Mouse (Mus musculus) G1E-ER4 (cell line): ENCODE measurements around the gene Gm20388. TPM values are rescaled to one million over a fixed set of nuclear protein-coding genes. Genes with fewer than 3 reads are reported as not detected.

ENCODE experiments used
- GATA1 ChIP-seq: IDR thresholded peaks from one replicate; pipeline ENCODE4 v1.8.0; 2012; ENCODE audit warnings: low read length, inconsistent platforms
- polyA plus RNA-seq: library from polyadenylated mRNA; stranded (reverse); fragments of >175 nt; gene quantifications from 2 replicates; pipeline ENCODE4 v1.2.3, GENCODE M21; 2012

The Gm20388 gene
- polyA plus RNA-seq, 1 experiment = not detected

DNA sequence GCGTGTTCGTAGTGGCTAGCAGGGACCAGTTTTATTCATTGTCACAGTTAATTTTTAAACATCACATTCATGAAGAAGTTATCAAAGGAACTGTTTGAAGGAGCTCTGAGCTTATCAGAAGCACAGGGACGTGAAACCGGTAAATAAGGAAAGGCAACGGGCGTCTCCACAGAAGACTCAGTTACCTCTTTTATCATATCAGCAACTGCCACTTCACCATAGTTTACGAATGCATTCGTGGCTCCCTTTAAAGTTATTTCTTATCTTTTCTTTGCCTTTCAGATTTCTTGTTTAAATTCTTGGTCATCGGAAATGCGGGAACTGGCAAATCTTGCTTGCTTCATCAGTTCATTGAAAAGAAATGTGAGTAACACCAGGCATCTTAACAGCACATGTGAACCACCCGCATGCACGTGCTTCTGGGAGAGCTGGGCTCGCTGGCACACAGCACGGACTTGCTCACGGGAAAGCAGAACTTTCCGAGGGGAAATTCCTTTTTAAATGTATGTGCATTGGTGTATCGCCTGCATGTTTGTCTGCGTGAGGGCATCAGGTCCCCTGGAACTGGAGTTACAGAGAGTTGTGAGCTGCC lies 3913.0 kb downstream of the Gm20388 start:
- peak; percentile 73 for TF ChIP-seq GATA1

DNA sequence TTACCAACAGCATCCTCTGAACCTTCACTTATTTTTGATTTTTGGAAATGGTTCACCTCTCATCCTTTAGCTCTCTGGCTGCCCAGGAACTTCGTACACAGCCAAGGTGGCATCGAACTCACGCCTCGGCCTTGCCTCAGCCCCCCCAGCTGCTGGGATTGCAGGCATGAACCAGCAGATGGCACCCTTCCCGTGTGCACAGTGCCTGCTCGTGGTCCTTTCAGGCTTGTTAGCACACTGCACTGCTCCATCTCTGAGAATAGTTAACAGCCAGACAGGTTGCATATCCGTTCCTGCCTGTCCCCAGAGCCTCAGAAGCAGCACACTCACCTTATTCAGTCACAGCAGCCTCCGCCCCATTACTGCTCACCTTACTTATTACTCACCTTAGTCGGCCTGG lies 3915.4 kb downstream of the Gm20388 start:
- TF ChIP-seq GATA1 = no peak

DNA sequence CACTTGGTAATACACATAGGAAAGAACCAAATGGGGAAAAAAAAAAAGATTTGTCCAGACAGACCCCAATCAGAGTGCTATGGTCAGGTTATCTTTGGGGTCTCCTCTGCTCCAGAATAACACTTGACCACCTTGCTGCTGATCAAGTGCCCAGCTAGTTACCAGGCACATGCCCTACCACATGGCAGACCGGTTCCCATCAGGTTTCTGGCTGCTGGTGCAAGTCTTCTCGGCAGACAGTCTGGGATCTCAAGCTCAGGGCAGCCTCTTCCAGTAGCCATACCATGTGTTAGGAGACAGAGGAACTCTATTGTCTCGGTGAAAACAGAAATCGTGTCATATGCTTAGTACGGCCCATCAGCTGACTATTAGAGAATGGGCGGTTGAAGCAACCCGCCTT lies 3916.1 kb downstream of the Gm20388 start:
- TF ChIP-seq GATA1 = no peak

DNA sequence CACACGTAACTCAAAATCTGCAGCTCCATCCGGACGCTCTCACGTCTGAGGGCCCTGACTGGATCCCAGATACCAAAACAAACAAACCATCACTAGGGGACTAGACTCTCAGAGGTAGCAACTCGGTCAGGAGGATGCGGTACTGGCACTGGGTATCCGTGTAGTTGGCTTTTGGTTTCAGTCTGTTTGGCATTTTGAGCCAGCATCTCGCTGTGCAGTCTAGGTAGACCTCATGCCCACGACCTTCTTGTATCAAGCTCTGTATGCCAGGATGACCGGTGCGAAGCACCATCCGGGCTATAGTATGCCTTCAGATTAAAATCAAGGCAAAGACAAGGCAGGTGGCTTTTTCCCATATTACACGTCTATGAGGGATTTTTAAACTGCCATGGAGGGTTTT lies 3916.9 kb downstream of the Gm20388 start:
- no peak for TF ChIP-seq GATA1

DNA sequence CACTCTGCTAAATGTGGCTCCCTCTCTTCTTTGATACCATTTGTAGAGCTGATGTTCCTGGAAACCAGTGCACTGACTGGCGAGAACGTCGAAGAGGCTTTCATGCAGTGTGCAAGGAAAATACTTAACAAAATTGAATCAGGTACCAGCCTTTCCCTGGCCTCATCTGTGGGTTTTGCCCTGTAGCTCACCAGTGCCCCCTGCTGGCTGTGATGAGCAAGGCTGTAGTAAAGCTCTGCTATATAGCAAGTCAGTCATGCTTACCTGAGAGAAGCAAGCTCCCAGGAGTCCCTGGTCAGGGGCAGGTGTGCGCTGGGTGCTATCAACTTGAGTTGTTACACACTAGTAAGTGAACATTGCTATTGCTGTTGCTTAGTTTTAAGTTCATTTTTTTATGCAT lies 3922.1 kb downstream of the Gm20388 start:
- TF ChIP-seq GATA1 = no peak

DNA sequence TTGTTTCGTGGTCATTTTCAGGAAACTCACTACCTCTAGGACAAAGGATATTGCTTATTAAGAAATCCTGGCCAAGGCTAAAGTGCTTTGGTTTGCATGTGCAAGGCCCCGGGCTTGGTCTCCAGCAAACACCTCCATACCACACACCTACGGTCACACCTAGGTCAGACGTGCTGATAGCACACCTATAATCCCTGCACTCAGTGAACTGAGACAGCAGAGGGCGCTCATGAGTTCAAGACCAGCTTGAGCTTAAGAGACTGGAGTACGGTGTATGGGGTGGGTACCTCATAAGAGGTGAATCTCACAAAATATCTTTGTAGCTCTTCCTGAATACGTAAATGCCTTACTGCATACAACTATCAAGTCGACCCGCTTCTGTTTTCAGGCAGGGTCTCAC lies 3924.8 kb downstream of the Gm20388 start:
- no peak for TF ChIP-seq GATA1

DNA sequence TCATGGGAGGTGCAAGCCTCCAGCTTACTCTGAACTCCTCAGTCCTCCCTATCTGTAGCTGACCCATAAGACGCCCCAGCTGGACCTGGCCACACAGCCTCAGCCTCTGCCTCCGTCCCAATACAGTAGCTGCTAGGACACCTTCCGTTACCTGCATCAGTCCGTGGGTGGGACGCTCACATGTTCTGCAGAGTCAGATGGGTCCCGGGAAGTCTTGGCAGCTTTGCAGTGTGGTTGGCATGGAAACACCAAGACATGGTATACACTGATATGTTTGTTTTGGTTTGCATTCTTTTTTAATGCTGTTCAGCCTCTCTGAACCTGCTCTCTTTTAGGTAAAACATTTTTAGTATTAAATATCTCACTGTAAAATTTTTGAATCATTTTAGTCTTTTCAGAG lies 3925.7 kb downstream of the Gm20388 start:
- no peak for TF ChIP-seq GATA1

DNA sequence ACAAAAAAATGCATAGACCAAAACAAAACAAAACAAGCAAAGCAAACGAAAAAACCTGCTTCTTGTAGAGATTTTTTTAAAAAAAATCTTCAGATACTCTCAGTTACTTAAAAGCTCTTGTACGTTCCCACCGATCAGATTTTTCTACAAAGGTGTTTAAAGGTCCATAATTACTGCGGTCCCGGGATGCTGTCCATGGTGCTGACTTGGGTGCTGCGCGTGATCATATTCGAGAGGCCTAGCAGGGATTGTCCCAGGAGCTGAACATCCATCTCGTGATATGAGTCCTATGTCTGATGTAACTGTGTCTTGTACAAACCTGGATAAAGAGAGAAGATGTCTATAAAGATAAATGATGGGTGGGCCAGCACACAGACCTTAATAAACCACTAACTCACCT lies 3927.9 kb downstream of the Gm20388 start:
- TF ChIP-seq GATA1 = no peak

DNA sequence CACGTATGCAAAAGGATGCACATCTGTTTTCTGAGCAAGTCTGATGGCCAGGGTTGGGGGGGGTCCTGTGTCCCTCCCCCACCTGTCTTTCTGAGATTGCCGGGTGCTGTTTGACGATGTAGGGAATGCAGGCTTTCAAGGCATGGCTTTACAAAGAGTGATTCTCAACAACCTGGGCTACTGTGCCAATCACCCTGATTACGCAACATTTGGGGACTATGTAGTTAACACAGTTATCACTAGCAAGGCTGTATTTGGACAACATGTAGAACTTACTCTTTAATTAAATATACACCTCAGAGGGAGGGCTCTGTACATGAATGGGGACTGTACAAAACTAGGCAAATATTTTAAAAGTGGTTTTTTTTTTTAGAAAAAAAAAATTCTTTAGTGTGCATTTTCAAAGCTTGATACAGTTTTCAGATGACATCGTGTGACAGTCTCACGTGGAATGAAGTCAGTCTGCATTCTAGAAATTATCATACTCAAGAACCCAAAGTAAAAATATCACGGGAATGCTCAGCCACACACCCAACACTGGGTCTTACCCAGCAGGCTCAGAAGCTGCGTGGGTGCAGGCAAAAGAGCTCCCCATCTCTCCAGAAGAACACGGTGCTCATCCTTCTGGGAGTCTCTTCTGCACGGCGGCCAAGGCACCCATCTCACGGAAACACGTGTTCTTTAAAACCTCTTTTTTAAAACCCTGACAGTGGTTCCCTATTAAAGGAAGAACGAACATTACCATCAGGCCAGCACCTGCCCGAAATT lies 3930.1 kb downstream of the Gm20388 start:
- no peak for TF ChIP-seq GATA1

DNA sequence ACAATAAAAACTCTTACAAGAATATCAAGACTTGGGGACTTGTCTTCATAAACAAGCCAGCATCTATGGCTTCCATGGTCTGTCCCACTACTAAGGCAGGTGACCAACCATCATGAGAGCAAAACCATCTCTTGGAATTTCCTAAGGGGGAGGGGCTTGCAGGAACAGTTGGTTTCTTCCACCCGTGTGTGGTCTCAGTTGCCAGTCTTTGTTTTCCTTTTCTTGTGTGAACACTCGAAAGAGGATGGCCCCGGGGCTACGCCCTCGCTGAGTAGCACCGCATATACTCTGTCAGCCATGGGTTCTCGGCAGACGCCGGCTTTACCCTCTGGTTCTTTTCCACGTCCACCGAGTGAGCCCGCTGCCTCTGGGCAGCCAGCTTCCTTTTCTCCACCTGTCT lies 3931.4 kb downstream of the Gm20388 start:
- no peak for TF ChIP-seq GATA1

DNA sequence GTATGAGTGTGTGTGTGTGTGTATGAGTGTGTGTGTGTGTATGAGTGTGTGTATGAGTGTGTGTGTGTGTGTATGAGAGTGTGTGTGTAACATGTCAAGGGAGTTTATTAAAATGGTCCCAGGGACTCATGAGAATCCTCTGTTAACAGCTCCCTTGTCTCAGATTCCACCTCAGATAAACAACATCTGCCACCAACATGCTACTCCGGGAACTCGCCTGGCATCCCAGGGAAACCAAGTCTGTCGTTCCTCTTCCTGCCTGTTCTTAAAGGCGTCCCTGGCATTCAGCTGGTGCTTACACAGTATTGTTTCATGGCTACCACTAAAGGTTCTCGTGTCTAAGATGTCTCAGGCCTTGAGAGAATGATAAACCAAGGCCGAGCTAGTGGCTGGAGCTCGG lies 3933.7 kb downstream of the Gm20388 start:
- no peak for TF ChIP-seq GATA1

DNA sequence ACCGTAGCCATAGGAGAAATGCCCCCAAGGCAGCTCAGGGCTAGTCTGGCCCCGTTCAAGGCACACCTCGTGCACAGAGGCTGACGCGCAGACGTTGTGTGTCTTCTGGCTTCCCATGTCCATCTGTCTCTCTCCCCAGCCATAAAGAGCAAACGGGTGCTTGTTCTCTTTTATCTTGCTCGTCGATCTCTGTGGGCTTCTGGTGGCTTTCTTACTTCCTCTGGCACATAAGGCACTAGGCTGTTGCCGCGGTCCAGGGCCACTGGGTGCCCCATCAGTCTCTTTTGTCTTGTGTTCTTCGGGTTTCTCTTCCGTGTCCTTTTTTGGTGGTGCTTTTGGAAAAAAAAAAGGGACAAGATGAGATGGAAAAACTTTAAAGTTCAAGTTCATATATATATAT lies 3934.5 kb downstream of the Gm20388 start:
- no peak for TF ChIP-seq GATA1

DNA sequence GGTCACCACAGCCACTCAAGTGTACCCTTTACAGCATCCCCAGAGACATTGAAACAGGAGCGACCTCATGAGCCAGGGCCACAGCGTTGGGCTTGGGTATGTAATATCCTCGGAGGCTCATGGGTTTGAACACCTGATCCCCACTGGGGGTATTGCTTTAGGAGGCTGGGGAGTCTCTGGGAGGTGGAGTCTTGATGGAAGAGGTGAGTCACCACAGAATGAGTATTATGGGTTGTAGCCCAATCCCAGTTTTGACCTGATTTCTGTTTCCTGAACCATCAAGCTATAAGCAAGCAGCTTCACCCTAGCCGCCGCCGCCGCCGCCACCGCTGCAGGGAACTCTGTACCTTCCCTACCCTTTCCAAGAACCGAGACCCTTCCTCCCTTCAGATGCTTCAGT lies 3935.3 kb downstream of the Gm20388 start:
- no peak for TF ChIP-seq GATA1

DNA sequence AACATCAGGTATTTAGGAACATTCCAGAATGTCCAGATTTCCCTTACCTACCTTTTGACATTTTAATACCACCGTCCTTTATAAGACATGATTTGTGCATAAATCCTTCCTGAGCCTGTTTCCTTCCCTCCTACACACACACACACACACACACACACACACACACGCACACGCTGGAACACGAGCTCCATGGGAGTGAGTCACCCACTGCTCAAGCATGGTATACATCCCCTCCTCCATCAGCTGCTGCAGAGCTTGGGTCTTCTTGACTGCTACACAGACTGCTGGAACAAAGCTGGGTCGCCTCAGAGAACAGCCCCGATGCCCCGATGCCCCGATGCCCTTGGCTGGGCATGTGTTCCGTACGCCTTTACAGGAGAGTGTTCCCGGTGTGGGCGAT lies 3935.9 kb downstream of the Gm20388 start:
- no peak for TF ChIP-seq GATA1

DNA sequence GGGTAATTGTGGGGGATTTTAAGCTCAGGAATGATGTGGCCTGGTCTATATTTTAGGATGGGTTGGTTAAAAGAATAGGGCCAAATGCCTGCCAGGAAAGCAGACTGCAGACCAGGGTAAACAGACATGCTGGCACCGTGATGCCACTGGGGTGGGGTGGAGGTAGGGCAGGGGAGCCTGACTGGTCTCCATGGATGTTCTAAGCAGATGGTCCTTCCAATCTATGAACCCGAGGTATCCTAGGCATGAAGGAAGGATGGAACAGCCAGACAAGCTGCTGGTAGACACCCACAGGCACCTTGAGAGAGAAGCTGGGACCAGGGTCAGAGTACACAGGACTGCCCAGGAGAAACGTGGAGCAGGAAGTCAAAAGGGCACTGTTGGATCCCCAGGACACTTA lies 3936.9 kb downstream of the Gm20388 start:
- TF ChIP-seq GATA1 = no peak

DNA sequence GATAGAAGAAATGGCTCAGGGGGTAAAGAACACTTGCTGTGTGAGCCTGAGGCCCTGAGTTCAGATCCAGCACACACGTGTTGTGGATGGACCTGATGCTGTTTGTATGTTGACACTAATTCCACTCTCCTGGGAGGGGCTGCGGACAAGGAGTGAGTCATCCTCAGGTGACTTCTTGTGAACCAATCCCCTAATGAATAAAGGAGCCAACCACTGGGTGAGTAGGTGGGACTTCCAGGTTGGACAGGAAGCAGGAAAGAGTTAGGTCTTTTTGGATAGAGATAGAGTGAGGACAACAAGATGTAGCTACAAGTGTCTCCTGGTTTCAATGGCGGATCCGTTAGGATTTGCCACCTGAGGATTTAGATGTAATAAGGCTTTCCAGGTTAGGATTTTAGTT lies 3938.7 kb downstream of the Gm20388 start:
- no peak for TF ChIP-seq GATA1

DNA sequence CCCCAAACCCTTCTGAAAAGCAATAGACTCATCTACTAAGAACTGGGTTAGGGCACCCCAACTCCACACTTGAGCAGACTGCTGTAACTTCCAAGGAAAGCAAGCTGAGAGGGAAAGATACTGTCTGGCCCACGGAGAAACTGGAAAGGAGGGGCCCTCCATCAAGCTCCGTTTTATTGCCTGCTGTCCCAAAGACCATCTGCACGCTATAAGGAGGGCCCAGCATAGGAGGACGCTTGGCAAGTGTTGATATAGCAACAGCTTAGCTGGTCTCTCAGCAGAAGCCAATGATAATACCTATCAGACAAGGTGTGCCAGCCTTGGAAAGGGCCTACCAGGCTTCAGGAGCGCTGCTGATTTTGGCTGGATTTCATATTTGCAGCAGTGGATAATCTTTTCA lies 3940.9 kb downstream of the Gm20388 start:
- no peak for TF ChIP-seq GATA1

DNA sequence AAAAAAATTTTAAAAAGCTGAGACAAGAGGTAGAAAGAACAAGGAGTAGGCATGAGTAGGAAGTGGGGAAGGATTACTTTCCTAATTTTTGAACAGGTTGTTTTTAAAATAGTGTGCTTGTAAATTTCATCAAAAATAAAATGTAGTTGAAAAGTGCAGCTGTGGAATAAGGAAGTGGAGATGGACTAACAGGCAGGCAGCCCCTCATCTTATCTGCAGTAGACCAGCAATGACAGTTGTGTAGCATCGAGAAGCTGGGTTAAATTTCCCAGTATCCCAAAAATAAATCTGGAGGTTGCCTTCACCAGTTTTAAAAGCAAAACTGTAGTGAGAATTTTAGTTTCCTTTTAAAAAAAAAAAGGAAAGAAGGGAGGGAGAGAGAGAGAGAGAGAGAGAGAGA lies 3943.6 kb downstream of the Gm20388 start:
- no peak for TF ChIP-seq GATA1
